Mouse (Mus musculus) A20 (cell line): ENCODE measurements at regions not wholly inside any gene's neighbourhood (a gene's known extent, or its start where the extent isn't known, plus 50 kb on each side); places are given as distances from the start of the nearest gene placed in this dataset.

Experiments
- DNase-seq: peaks from one replicate; pipeline ENCODE4 v3.0.0-alpha.2; 2011; ENCODE audit warnings: low read depth, low spot score

DNA sequence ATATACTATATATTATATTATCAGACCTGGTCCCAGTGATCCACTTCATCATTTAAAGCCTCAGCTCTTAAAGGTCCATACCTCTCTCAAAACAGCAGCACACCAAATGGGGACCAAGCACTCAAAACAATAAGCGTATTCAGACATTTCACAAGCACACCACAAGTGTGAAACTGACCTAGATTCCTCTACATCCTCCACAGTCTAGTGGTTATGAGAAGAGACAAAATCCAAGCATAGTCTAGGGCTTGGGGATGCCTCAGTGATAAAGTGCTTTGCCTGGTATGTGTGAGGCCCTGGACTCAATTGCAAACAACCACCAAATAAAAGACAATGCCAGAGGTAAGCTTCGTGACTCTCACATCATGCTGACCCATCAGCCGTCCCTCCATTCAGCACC lies 216.0 kb upstream of the Sox9 start:
- no peak for DNase-seq

DNA sequence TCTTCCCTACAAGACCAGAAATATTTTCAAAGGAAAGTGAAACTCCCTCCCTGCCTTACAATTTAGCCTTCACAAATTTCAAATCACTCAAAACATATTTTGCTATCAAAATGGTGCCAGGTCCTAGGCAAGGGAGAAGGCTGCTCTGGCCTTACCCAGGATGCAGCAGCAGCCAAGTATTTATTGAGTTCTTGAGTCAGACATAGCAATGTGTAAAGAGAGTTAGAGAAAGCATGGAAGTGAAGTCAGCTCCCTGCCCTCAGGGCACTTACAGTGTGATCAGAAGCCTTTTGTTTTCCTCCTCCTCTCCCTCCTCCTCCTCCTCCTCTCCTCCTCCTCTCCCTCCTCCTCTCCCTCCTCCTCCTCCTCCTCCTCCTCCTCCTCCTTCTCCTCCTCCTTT lies 194.6 kb upstream of the Sox9 start:
- no peak for DNase-seq

DNA sequence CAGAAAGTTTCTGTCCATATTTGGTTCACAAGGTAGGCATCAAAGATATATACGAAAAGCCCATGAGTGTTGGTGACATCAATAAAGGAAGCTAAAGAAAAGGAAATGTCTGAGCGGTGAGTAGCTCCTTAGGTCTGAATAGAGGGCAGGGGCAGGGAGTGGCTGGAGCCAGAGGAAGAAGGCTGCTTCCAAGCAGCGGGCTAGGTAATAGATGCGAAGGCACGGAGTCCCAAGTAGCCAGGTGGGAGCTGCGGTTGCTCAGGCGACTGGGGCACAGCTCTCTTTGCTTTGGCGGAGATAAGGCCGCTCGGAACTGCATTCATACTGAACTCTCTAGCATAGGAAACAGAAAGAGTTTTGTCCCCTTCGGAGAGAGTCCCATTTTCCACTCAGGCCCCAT lies 193.9 kb upstream of the Sox9 start:
- DNase-seq = no peak

DNA sequence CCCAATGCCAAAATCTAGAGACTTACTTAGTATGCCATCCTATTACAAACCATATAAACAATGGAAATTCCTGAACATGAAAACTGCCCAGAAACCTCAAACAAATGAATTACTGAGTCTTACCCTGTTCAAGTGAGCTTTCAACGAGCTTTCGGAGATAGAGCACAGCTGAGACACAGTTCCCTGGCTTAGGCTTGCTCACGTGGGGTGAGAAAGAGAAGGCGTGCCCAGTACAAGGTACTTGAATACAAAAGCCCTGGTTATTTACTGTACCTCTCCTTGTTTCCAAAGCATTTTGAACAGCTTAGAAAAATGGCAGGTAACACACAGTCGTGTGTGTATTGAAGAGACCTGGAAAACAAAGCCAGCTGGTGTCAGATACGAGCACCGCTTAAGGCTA lies 191.8 kb upstream of the Sox9 start:
- no peak for DNase-seq

DNA sequence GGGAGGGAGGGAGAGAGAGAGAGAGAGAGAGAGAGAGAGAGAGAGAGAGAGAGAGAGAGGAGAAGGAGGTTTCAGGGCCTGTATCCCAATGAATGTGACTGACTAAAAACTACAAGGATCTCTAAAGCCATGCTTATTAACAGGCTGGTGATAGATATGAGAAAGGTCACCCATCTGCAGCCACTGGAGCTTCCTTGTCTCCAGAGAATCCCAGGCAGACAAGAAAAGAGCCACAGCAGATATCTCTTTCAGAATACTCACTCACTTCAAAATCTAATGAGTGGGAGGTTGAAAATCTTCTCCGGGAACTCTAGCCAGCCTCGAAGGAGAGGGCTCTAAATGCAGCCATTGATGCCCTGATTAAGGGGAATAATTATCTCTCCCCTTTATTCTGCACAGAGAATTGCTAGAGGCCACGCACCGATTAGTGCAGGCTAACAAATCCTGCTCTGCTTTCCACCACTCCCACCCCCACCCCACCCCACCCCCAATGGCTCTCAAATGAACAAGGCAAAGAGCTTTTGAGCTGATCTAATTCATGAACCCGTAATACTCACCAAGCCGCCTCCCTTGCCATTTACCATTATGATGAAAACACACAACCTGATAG lies 189.5 kb upstream of the Sox9 start:
- DNase-seq = no peak

DNA sequence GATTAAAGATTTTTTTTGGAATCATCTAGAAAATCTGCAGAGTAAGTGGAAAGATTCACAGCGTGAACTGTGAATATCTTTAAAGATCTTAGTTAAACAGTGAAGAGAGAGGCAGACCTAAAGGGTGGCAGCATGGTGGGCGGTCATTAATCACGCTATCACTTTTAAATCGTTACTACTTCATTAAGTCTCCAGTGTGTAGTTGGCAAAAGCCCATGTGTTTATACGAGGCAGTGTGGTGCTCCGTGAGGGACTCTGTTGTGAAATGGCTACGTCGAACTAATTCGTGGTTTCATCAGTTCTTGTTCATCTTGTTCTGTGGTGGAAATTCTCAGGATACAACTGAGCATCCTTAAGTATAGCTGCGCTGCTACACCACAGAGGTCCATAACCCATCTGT lies 188.2 kb upstream of the Sox9 start:
- DNase-seq = no peak

DNA sequence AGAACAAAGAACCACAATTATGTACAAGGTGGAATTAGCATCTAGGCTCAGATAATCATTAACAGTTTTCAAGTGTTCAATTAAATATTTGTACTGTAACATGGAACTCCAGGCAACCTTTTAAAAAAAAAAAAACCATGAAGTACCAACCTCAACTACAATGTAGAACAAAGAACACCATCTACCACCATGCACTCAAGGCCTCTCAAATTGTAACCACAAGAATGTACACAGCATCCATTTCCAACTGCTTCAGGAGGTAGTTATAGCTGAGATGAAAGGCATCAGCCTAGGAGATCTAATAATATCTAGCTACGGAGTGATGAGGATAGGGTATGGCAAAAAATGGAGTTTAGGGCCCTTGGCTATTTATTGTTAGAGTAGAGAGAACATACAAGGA lies 174.7 kb upstream of the Sox9 start:
- DNase-seq = no peak

DNA sequence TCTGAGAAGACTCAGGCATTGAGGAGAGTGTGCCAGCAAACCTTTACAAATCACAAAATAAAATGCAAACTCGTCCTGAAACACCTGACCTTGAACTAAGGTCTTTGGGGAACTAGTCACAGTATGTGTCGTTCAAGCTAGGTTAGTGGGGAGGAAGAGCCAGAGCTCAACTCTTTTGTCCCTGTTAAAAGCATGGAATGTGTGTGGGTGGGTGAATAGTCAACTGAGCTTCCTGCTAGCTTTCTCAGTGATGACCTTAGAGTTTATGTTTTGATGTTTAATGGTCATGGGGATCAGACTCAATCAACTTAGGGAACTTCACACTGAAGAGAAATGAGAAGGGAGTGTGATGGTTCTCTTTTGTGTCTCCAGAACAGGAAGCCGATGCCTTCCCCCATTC lies 172.7 kb upstream of the Sox9 start:
- no peak for DNase-seq

DNA sequence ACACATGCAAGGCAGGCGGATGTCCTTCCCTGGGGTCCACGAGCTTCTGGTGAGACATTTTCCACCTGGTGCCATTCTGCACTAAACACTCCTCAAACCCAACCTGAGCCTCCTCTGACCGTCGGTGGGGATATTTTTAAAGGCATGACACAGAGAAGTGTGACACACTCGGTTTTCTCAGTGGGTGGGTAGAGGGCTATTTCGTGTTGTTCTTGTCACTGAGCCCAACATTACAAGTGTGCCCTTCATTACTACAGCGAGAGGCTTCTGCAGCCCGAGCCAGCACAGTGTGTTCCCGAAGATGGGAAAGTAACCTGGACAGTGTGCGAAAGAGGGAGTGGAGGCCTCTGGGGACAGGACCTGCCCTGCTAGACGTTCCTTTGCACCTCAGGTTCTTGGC lies 171.0 kb upstream of the Sox9 start:
- no peak for DNase-seq

DNA sequence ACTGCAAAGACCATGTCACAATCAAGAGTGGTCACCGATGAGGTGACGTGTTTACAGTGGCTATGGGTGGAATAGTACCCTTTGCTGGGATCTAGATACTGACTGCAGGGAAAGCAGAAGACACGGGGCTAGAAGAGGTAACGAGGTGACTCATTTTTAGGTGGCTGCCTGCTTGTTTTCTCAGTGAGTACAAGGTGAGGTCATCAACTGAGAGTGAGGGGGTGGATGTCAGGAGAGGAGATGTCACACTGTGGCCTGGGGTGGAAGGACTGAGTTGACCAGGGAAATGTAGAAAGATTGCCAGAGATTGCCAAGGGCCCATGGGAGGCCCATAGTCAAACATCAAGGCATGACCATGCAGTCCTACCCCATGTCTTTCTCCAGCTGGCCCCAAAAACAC lies 166.4 kb upstream of the Sox9 start:
- no peak for DNase-seq

DNA sequence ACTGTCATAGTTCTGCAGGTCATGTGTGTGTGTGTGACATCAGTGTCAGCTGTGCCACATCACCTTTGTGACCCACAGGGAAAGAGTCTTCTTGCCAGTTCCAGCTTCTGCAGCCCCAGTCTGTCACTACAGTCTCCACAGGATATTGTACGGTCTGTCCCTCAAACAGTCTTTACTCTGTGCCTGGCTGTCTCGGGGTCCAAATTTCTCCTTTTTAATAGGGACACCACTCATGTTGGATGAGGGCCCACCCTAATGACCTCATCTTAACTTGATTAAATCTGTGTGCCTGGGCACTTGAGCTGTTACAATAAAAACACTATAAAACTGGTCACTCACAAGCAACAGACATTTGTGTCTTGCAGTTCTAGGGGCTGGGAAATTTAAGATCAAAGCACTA lies 165.1 kb upstream of the Sox9 start:
- DNase-seq = no peak

DNA sequence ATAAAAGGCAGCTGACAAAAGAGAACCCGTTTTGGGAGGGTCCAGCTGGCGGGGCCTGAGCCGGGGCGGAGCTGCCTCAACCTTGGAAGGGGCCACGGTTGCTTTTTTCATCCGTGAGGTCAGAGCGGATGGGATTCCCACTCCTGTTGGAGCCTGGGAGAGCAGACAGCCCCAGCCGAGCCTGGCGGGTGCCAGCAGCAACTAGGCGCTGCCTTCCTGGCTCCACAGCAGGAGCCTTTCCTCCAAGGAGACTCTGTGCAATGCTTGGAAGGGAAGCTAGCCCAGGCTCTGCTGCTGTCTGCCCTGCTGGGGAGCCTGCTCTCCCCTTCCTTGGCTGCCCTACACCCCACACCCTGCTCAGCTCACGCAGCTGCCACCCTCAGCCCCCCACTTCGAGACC lies 161.1 kb upstream of the Sox9 start:
- DNase-seq = no peak

DNA sequence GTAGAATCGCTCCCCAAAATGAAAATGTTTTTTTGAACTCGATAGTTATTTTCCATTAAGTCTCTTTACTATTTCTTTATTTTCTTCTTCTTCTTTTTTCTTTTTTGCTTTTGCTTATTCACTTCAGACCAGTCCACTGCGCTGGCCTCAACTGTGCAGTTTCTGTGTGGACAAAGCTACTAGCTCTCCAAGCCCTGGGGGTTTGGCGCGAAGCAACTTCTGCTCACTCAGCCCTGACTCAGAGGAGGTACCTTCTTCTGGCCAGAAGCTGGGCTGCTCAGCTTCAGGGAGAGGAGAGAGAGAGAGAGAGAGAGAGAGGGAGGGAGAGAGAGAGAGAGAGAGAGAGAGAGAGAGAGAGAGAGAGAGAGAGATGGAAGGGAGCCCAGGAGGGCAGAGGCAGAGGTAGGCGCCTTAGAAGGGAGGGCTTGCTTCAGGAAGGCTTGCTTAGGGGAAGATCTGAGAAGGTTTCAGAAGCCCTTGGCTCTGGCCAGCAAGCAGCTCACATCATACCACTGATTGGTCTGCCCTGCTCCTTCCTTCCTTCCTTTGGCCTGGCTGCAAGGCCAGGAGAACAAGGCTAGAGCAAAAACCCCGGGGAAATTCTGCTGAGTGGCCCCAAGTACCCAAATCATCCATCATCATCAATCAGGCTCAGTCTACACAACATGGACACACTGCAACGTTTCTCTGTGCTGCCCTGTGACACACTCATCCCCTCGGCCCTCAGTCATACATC lies 160.5 kb upstream of the Sox9 start:
- DNase-seq = no peak

DNA sequence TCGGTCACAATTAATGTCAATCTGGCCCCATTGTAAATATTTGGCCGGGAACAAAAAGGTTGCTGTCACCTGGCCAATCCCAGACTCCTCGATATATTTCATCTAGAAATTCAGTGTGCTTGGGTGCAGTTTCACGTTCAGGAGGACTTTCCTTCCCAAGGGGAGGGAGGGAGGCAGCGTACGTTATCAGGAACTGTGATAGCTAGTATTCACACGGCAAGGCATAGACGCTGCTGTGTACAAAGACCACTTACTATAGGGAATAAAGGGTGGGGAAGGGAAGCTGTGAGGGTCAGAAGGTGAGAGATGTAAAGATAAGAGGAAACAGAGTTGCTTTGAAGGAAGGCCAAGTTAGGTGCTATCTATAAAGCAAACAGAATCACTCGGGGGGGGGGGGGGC lies 132.7 kb upstream of the Sox9 start:
- no peak for DNase-seq

DNA sequence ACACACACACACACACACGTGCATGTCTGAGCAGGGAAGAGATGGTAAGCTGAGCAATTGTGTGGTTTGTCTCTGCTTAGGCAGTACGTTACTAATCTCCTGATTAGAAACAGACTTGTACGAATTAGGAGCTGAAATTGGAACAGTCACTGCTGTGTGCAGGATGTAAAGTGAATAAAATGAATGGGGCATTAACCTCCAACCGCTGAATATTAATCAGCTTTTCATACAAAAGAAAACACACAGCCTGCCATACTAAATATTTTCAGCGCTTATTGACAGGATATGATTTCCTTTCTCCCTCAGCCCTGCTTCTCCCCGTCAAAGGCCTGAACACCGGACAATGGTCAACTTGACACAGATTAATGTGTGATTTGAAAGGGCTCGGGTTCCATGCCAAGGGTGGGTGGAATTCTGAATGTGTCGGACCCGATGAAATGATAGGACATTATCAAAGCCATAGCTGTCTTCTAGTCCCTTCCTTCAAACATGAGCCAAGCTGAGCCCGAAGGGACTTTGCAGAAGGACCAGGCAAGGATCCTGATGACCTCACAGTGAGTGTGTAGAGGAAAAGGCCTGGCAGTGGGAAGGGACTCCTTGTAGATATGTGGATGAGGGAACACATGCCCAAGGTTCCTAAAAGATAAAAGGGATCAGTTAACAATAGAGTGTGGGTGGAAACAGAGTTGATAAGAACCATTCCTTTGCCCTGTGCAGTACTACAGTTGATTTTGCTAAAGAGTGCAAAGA lies 124.4 kb upstream of the Sox9 start:
- no peak for DNase-seq

DNA sequence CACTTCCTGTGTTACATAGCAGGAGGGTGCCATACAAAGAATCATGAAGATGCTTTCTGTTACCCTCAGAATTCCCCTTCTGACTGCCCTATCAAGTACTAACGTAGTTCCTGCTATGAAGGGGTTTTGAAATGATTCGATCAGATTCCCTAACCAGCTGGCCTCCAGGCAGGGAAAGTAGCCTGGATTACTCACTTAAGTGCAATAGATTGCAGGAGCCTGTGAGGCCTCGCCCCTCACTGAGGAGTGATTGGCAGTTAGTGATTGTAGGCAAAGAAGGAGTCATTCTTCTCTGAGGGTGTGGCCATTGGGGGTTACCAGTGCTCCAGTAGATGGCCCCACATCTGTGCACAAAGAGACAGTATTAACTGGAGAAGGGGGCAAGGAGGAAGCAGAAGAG lies 122.1 kb upstream of the Sox9 start:
- no peak for DNase-seq

DNA sequence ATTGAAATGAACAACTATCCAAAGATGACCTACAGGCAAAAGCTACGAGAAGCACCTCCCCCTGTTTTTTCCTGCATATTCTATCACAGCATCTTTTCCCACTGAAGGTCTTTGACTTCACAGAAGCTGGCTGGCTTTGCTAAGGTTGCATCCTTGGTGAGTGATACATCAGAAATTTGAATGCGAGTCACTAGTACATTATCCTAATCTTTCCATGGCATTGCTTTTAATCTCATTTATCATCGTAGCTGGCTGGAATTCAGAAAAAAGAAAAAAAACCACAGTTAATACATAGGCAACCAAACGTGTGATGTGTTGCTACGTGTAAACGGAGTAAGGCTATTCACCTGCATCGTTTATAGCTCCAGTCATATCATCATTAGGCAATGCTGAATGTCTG lies 120.6 kb upstream of the Sox9 start:
- no peak for DNase-seq

DNA sequence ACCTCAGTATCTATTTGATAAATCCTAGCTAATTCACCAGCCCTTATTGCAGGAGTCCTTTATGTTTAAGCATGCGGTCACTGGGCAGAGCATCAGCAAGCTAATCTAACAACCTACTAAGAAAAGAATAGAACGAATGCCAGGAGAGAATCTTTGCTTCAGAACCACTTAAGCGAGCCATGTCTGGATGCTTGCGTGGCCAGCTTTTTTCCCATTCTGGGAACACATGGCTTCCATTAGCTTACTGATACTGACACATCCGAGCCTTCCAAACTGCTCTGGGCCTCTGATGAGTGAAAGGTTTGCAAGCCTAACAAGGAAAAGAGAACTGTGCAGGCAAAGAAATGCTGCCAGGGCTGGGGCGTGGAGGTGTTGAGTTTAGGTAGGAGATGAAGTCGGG lies 114.7 kb upstream of the Sox9 start:
- no peak for DNase-seq

DNA sequence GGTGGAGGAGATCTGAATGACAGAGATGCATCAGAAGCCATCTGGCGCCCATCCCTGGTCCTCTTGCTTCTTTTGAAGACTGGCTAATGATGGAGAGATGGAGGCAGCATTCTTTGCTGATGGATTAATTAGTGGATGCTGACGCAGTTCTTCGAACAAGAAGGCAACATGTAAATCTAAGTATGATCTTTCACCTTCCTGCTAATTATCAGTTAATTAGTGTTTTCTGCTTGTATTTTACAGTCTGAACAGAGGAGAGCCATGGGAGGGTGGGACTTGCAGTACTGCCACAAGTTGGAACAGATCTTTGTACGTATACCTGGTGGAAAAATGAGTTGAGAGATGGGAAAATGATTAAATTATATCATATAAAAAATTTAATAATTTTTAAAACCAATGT lies 109.9 kb upstream of the Sox9 start:
- no peak for DNase-seq

DNA sequence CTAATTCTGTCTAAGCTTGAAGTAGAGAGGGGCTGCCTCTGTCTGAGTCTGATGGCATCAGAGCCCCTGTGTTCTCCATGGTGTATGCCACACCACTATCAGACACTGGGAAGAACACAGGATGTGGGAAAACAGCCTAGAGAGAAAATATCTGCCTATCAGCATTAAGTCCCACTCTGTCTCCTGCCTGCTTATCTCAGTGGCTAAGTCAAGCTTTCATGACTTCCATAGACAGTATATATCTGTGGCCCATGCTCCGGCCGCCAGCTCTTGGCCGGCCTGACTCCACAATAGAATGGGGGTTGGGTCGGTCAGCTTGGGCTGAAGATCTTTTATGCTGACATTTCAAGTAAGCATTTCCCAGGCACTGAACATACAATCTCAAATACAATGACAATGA lies 92.0 kb upstream of the Sox9 start:
- DNase-seq = no peak

DNA sequence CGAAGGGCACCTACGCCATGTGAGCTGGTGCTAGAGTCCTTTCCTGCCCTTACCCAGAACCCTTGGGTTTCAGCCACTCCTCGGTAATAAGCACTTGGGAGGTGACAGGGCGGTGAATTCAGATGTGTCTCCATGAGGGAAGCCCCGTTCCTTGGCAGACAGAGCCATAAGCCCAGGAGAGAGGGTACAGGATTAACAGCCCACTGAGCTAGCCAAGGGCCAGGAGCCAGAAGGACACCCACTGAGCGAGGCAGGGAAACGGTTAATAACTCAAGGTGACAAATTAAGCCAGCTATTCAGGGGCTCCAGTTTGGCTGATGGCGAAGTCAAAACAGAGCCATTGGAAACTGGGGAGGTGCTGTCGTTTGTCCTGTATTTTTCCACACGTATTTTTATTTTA lies 75.9 kb upstream of the Sox9 start:
- DNase-seq = no peak

DNA sequence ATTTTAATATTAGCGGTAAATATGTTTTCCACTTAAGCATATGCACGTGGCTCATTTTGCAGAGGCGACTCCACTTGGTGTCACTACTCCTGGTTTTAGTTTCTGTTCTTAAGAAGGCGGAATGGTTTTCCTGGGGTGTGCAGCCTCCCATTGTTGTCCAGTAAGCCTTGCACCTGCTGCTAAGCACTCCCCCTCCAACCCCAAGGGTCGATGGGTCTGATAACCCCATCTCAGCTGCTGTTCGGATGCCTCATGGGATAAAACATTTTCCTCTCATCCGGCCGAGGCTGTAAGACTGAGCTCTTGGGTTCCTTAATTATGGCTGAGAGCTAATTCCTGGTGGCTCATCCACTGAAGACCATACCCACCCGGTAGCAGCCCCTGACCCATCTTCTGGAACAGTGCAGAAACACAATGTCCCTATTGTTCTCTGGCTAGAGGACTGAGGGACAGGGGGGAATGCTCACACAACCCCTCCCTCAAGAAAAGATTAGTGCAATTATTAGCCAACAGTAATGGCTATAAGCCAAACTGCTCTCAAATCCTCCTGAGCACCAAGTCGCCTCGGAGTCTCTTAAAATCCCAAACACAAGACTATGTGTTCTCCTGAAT lies 73.8 kb upstream of the Sox9 start:
- DNase-seq = no peak

DNA sequence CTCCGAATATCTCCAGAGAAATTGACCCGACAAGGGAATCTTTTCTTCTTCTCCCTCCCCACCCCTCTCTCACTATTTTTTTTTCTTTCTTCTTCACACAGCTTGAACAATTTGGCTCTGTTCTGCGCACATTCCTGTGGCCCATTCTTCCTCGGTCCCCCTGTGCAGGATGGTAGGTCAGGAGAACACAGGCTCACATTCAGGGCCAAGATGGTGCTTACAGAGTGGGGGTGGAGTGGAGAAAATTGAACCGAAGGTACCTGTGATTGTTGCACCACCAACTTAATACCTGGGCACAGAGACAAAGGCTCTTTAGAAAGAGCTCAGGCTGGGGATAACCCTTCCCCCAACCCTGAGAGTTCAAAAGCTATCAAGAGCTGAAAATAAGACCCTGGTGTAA lies 70.4 kb upstream of the Sox9 start:
- no peak for DNase-seq
